Mouse (Mus musculus): ENCODE data around the gene Immp2l.

The Immp2l gene

DNA sequence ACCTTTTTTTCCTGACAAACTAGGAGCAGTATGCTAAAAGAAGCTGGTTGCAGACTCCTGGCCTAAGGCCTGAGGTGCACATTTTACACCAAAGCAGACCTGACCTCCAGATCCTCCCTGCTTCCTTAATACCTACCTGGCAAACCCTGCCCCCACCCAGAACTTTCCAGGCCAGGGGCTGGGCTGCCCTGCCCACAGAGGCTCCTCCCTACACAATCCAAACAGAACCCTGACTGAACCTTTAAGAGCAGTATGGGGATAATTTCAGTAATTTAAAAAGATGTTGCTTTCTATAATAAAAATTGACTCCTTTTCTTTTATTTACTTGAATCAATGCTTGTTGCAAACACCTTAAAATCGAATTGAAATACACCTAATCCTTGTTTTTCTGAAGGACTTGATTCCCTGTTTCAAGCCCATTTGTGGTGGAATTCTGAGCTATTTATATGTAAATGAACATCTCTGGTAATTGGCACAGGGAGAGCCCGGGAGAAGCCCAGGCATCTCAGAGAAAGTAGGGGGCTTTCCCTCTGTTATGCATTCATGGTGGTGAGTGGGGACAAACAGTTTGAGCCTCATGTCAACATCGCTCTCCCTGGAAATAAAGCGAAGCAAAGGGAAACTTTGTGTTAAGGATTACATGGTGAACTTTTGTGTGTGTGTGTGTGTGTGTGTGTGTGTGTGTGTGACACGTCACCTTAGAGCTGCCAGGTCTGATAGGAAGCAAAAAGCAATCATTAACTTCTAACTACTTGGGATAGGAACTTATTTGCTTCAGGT lies 535.3 kb downstream of the Immp2l start:
- DNase-seq: no peak

DNA sequence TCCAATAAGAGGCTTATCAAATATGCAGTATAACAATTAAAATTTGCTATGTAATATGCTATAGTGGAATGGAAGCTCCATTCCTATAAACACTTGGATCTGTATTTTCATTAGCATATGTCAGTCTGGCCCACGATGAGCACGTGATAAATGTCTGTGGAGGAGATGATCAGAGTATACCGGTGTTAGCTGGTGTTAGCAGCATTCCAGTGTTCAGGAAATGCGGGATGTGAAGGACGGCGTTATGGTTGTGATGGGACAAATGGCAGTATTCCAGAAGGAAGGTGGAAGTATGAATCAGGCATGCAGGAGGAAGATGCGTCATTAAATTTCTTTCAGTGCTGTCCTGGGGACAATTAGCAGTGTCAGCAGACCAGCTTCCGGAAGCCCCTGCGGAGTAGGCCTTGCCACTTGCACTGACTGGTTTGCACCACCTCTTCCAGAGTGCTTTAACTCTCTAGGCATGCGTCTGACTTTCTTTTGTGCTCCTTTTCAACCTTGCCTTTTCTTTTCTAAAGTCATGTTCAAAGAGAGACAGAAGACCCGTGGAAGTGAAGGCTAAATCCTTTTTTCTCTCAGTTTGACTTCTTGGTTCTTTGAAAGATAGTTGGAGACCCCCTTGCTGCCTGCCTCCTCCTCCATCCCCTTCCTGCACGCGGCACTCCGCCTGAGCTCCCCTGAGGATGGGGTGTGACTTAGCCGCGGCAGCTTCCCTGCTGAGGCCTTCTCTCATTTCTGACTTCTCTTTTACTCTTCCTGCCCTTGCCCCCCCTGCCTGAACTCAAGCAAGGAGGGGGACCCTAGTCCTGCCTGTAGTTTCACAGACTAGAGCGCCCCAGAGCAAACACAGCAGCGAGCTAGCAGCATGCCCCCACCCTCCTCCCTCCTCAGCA lies 541.9 kb downstream of the Immp2l start:
- peak; percentile 27 for DNase-seq

DNA sequence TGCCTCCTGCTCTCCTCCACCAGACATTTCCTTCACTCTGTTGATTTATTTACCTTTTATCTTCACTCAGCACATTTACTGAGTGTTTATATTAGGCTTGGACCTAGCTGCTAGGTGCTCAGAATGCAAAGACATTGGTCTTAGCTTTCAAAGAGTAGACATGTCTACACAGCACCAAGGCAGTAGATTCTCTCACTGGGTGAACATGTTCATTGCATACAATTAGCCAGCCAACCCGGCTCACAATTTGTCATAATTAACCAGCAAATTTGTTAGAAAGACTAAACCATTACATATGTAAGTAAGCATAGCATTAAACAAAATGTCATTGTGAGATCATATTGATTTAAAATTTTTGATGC lies 542.5 kb downstream of the Immp2l start:
- DNase-seq: no peak

DNA sequence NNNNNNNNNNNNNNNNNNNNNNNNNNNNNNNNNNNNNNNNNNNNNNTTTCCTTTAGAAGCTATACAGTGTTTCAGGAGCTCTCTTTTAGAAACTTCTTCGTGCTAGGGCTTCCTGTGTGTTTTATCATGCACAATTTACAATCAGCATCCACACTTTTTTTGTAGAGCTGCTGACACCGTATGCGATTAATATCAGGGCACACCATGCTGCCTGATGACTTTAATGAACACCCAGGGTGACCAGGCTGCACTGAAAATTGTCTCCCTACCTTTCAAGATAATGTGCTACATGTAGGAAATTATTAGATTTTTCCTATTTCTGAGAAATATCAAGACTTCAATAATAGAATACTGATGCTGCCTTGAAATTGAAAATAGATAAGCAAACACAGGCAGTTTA lies 549.9 kb downstream of the Immp2l start:
- no peak for DNase-seq

DNA sequence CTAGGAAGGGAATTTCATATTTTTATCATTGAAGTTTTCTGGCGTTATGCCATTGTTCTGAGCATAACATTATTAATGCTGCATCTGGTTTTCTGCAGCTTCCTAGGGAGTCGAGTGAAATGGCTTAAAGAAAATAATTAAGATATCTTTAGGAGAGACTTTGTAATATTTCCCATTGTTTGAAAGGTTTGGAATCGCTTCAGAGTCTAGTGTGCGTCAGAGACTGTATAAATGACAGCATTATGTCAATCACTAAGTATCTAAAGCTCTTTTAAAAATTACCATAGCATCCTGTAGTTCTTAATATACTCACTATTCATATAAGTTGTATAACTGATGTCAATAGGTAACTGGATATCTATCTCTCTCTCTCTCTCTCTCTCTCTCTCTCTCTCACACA lies 551.3 kb downstream of the Immp2l start:
- no peak for DNase-seq

DNA sequence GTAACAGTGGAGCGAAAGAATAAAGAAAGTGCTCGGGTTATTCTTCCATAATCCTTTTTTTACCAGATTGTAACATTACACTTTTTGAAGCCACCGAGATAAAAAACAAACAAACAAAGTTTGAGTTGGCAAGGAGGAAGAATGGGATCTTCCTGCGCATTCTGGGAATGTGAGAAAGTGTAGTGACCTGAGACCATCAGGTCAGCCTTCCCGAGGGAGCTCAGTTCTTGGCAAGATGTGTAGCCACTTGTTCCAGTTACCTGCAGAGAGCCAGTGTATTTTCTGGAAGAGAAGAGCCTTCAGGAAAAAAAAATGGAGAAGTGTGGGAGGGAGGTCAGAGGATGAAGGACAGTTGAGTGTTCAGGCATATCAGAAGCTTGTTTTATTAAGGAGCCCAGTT lies 569.5 kb downstream of the Immp2l start:
- no peak for DNase-seq

DNA sequence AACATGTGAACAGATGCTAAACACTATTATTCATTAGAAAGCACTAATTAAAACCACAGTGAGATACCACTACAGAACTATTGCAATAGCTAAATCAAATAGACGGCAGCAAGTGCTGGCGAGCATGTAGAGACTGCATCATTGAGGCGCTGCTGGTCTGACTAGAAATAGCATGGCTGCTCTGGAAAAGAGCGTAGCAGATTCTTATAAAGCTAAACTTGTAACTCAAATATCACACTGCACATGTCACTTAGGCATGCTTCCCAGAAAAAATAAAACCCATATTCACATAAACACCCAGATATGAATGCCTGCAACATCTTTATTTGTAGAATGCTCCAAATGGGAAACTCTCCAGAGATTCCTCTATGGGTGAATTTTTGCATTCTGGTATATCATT lies 570.1 kb downstream of the Immp2l start:
- no peak for DNase-seq

DNA sequence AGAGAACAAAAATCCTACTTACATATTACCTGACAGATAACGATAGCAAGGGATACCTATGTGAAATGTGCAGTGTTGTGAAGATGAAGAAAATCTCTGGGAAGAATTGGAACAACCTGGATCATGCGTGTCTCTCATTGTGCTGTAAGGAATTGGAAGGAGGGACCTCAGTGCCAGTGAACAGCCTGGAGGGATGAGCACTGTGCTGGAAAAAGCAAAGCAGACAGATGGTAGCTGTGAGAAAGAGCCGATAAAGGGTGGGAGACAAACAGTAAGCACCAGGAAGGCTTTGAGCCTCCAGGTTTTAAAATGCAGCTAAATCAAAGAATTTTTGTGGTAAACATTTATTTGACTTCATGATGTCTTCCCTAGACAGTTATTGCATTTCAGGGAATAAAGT lies 591.4 kb downstream of the Immp2l start:
- no peak for DNase-seq

DNA sequence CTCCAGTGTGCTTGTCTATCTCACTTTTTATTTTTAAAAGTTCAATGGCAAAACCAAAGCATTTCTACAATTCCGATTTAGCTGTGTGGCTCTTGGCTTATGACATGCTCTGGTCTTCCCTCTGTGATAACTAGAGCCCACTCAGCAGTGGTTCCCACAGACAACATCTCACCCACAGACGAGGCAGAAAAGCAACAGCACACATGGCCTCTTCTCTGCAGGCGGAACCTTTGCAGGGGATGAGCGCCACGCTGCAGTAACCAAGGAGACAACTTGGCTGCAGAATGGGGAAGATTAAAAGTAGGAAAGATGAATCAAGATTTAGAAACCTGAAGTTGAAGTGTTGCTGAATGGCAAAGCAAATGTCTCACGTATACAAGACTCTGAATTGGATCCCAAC lies 597.5 kb downstream of the Immp2l start:
- DNase-seq: no peak

DNA sequence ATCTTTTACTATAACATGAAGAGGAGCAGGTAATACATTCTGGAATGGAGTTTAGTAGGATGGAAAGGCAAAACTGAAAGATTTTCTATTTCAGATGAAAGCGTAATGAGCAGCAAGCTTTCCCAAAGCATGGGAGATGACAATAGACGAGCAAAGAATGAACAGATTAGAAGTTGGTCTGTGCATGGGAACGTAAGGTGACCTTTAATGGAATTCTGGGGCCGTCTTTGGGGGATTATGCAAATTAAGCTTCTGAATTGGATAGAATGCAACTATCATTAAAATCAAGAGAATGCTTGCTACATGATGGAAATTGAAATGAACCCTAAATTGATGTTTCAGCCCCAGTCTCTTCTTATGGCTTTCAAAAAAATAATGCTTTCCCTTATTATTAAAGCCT lies 619.4 kb downstream of the Immp2l start:
- no peak for DNase-seq

DNA sequence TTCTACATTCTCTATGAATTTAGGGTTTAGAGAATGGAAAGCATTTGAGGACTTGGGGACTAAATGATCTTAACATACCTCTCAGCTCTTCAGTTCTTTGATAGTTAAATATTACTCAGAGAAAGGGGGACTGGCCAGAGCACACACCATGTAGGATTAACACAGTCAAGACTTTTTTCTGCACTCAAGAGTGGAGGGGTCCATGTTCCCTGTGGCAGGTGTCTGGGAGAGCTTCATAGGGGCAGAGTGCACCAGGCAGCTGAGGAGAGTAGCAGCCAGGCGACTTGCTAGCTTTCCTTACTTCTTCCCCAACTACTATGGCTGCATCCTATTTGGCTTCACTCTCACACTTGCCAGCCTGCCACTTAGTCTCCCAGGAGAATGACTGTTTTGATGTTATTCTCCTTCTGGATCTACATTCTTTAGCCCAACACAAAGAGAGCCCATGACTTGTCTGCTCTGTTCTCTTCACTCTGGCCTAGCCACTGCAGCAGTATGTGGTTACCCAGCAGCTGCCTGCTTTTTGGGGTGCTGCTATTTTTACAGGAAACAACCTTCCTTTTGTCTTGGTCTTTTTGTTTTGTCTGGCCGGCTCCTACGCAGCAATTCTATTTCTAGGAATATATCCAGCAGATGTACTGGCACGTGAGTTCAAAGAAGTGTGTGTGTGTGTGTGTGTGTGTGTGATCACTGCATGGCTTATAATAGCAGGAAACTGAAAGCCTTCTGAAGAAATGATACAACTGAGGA lies 621.1 kb downstream of the Immp2l start:
- DNase-seq: no peak

DNA sequence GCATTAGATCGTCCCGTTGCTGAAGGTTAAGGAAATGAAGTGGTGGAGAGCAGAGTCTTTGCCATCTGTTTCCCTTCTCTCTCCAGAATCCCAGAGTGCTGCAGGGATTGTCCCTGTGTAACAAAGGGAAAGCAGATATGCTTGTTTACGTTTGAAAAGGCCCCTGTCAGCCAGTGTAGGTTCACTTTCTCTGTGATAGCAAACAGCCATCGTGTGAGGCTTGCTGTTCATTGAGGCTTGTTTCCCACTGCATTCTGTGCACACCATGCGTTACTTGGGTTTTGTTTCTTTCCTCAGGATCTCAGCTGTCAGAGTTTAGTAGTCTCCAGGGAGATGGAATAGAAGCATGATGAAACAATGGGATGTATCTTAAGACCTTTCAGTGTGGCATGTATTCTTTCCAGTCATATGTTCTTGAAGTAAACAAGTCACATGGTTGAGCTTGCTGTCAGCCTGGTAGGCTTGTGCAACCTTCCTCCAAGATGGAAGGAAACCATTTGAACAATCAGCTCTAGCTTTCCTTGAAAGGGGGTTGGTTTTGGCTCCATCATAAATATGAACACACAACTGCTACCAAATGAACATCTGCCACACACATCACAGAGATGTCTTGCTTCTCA lies 623.2 kb downstream of the Immp2l start:
- DNase-seq: no peak

DNA sequence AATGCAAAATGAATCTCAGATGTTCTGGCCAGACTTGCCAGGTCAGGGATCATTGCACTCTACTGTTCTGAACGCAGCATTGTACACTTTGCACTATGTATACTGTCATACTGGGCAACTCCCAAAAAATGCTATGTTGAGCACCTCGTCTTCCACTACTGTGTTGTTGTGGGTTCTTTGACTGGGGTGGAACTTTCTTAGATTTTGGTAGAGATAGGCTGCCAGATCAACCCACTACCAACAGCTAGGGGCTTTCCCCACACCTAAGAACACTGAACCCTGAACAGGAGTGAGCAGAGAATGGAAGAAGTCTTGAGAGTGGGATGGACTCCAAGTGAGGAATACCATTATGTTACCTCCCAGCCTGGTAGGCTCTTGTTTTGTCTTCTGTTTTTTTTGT lies 623.8 kb downstream of the Immp2l start:
- DNase-seq: no peak

DNA sequence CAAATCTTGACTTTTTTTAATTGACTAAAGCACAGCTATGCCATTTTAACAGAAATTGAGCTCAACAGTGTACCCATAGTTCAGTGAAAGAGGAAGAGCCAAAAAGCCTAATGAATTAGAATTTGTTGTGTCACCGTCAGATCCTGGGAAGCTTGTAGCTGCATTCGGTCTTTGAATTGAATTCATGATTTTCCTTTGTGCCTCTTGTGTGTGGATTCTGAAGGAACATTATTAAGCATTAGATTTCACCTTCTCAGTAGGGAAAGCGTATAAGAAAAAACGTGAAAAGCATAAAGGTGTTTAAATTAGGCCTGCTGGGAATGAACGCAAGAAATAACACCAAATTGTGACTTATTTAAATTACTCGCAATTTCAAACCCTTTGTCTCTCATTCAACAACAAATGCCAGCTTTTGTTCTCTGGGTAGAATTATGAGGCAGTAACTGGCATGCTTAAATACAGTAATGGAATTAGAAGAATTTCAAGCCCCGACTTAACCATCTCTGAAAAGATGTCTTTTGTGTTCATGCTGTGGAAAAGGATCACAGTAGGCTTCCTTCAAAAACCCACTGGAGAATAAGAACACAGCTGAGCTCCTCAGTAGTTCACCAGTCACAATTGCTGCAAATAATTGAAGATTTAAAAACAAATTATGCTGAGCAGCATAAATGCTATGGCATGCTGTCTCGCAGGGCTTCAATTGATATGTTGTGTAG lies 626.1 kb downstream of the Immp2l start:
- DNase-seq: no peak

DNA sequence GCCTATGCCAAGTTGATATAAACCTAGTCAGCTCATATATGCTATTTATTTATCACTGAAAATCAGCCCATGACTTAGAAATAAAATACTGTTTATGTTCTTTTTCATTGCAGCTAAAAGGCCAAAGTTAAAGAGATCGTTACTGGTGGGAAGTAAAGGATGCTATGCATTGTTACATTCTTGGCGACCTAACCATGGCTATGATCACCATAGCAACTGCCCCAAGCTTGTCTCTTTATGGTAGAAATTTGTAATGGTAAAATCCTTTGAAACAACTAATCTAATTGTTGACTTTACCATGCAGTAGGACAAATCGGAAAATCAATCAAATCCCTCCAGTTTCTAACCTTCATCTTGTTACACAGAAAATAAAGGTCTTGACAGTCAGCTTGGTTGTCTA lies 644.4 kb downstream of the Immp2l start:
- DNase-seq: no peak

DNA sequence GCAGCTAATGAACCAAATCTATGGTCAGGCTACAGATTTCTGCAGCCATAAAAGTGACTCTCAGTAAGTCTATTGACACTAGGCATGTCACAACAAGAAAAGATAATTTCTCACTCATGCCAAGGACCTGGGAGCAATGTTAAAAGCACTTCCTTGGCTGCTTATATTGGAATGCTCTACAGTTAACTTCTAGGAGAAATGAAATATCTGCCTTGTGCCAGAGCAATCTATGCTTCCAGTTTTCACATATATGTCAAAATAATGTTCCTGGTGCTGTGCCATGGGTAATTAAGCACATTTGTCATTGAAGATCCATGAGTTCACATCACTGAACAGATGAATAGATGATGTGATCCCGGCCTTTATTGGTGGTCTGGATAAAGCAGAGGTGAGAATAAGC lies 645.6 kb downstream of the Immp2l start:
- no peak for DNase-seq

DNA sequence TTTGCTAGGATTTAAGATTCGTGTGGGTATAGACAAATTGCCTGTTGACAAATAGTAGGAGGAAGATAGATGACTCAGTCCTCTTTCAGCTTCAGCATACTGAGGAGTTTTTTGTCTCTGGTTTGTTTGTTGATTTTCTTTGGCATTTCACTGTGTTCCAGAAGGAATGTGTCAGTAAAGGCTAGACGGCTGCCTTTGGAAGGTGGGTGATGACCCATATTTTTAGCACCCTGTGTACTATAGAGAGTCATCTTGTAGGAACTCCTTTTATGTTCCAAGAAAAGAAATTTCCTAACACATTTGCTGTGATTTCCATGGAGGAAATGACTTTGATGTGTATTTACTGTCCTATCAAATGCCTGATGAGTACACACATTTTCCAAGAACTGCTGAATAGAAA lies 651.0 kb downstream of the Immp2l start:
- DNase-seq: no peak

DNA sequence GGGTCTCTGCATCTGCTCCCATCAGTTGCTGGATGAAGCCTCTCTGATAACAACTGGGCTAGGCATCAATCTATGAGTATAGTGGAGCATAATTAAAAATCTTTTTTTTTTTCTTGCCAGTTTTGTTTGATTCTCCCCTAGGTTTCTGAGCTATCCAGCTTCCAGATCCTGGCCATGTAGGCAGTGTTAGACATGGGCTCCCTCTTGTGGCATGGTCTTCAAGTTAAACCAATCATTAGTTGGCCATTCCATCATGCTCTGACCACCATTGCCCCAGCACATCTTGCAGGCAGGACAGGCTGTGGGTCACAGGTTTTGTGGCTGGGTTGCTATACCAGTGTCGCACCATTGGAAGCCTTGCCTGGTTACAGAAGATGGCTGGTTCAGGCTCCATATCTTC lies 656.3 kb downstream of the Immp2l start:
- no peak for DNase-seq

DNA sequence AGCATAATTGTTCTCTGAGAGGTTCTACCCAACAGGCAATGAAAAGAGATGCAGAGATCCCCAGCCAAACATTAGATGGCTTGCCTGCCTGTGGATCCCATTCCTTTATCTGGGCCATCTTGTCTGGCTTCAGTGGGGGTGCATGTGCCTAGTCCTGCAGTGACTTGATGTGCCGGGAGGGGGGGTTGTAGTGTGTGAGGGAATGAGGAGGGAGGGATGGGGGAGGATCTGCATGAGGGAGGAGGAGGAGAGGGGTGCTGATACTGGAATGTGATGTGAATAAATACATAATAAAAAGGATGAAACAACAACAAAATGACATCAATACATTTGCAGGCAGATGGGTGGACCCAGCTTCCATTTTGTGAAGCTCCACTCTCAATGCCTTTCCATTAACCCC lies 658.3 kb downstream of the Immp2l start:
- no peak for DNase-seq

DNA sequence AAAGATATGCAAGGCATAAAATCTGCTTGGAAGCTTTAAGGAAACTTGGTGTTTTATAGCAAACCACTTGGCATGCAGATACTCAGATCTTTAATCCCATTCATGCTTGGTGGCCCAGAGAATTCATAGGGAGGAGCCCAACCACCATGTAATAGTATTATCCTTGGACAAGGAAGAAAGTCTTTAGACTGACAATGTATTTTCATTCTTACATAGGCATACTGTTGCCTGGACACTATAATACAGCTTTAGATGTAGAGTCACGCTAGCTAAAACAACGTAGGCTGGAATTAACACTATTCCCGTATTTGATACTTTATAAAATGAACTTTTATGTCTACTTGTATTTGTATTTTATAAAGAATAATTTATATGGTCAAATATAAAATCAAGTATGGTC lies 665.9 kb downstream of the Immp2l start:
- no peak for DNase-seq

DNA sequence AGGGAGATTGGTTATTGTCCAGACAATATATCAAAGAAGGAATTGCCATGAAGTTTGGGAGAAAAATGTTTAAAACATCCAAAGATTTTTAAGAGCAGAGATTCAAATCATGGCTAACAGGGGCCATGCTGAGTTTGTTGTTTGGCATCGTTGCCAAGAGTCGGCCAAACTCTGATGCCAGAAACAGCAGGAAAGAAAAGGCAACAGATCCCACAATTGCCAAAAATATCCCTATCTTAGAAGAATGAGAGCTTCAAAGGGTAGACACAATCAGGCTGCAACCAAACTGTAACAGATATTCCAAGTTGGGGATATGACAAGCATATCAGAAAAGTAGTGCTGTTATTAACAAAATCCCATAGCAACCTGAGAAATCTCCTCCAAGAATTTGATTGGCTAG lies 686.7 kb downstream of the Immp2l start:
- no peak for DNase-seq

DNA sequence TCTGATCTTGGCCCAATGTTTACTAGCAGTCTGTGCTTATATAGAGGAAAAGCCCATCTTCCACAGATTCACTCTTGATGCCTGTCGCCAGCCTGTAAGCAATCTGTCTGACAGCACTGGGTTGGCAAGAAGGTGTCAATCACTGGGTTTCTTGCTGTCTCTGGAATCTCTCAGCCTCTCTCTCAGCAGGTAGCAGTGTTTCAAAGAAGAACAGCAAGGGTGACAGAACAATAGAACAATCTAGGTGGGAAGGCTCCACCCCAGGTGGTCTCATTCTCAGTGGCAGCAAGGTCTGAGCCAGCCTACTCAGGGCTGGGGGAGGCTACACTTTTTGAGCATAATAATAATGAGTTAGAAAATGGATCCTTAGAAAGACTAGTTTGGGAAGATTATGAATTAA lies 693.1 kb downstream of the Immp2l start:
- DNase-seq: no peak

DNA sequence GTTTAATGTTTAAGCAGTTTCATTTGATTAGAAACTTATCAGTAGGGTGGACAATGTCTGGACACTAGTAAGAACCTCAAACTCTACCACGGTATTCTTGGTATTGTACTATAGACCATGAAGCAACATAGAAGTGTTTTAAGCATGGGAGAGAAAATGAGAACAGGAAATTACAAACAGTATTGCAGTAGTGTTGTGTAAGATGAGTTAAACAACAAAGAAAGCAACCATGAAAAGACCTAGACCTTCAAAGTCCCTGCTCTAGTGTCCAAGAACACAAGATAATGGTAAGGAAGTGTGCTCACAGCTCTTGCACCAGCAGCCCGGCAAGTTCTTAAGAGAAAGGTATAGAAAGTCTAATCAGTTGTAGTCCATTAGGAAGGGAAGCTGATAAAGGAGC lies 700.7 kb downstream of the Immp2l start:
- DNase-seq: no peak
